Mouse (Mus musculus) spleen, postnatal 10 days (tissue): ENCODE measurements around the gene Olfr1329.
"Not testable (repeated sequence)": the region's sequence is repeated elsewhere in the genome, so short reads cannot be mapped to it uniquely, and the experiment has no call there.

Experiments used
- DNase-seq, 2 experiments: peaks; one replicate each; pipeline ENCODE4 v3.0.0; 2021 to 2022; ENCODE audit warnings: low spot score in 2 of 2

Olfr1329 gene

GRCm38 (mm10) chr4:118917365-118917764, at the start of gene Olfr1329:
Olfr1329 (minus strand) TSS chr4:118917465.
- DNase-seq: not testable (repeated sequence)

GRCm38 (mm10) chr4:118961141-118961628, 43.9 kb upstream of the Olfr1329 start, which contains the start of gene Lao1:
Lao1 (plus strand) TSS chr4:118961578.
- DNase-seq: no peak

- no peak for DNase-seq
Measured at GRCm38 (mm10) chr4:118958812-118959211, 41.5 kb upstream of the Olfr1329 start.

- no peak for DNase-seq
Measured at GRCm38 (mm10) chr4:118938512-118938911, 21.2 kb upstream of the Olfr1329 start, which contains the start of gene Olfr1328. Olfr1328 (minus strand) TSS chr4:118938612.

GRCm38 (mm10) chr4:118931326-118931725, 14.1 kb upstream of the Olfr1329 start:
- DNase-seq: not testable (repeated sequence)

- no peak for DNase-seq
Measured at GRCm38 (mm10) chr4:118901981-118902380, 15.3 kb downstream of the Olfr1329 start.

GRCm38 (mm10) chr4:118888297-118888696, 29.0 kb downstream of the Olfr1329 start, which contains the start of gene Olfr1330:
Olfr1330 (plus strand) TSS chr4:118888597.
- DNase-seq: no peak

- no peak for DNase-seq
Measured at GRCm38 (mm10) chr4:118867566-118867965, 49.7 kb downstream of the Olfr1329 start.
